Mouse (Mus musculus): ENCODE data around the gene Pfkfb4.

- TF ChIP-seq EP300 (IDR thresholded peaks at IDR 0.05; ENCODE audit: low read depth) (no peak), CTCF (IDR thresholded peaks at IDR 0.05; ENCODE audit: low read depth) (no peak)
Measured at GRCm38 (mm10) chr9:109028919-109029318, 37.3 kb downstream of the Pfkfb4 start.

Data from liver, postnatal 0 days (tissue).